Mouse (Mus musculus): Measurements from ENCODE around the gene Clip2. TPM values are rescaled to one million over a fixed set of nuclear protein-coding genes. Genes with fewer than 3 reads are reported as not detected.

The Clip2 gene
- total and polyA plus RNA-seq, 3 experiments: 3.5 to 7.4 TPM; not detected in 1

GRCm38 (mm10) chr5:134445208-134445831 is 106.9 kb downstream of the Clip2 start:
- Histone ChIP-seq H3K36me3 (ENCODE audit: control insufficient read depth in 1 of 2, insufficient read depth in 2 of 2, low read length in 2 of 2) (no peaks in the 10 kb centered on the region), H3K4me3 (ENCODE audit: control insufficient read depth in 1 of 2, insufficient read depth in 1 of 2, low read depth in 2 of 2, low read length in 2 of 2) (no peak overlapping the region), H3K4me1 (ENCODE audit: control insufficient read depth in 1 of 2, insufficient read depth in 2 of 2, low read length in 2 of 2) (no peaks in the 10 kb centered on the region), H3K27me3 (ENCODE audit: control insufficient read depth in 1 of 2, insufficient read depth in 2 of 2, low read length in 2 of 2) (no peaks in the 10 kb centered on the region), H3K9ac (ENCODE audit: control insufficient read depth, low read depth, low read length, poor library complexity, severe bottlenecking) (no peak overlapping the region), H3K27ac (ENCODE audit: control insufficient read depth, low read depth, low read length) (no peak overlapping the region), H3K9me3 (replicated peaks; ENCODE audit: insufficient read depth, low read length) (no peaks in the 10 kb centered on the region), H3K79me2 (ENCODE audit: control insufficient read depth, insufficient read depth, low read length, poor library complexity) (peaks cover 4% of the 10 kb centered on the region; the same call in 1 of the 2 replicates)
- DNase-seq (ENCODE audit: low read depth, low spot score): no peak
- no peak for TF ChIP-seq ZKSCAN1 (IDR thresholded peaks at IDR 0.05; ENCODE audit: low read depth, low read length)
- no peak for TF ChIP-seq HCFC1 (IDR thresholded peaks at IDR 0.05; ENCODE audit: low read depth, low read length)
- TF ChIP-seq EP300 (IDR thresholded peaks at IDR 0.05; ENCODE audit: low read depth in 1 of 2, low read length in 2 of 2): no peak
- TF ChIP-seq SIN3A (IDR thresholded peaks at IDR 0.05; ENCODE audit: low read length): no peak
- no peak for TF ChIP-seq MAX (IDR thresholded peaks at IDR 0.05; ENCODE audit: low read length)
- no peak for TF ChIP-seq CTCF (IDR thresholded peaks at IDR 0.05 in 2 of 3, conservative IDR thresholded peaks at IDR 0.05 in 1 of 3; ENCODE audit: control insufficient read depth in 1 of 3, insufficient read depth in 1 of 3, low read depth in 2 of 3, low read length in 3 of 3, poor library complexity in 1 of 3, severe bottlenecking in 1 of 3)
- no peak for TF ChIP-seq ZC3H11A (IDR thresholded peaks at IDR 0.05; ENCODE audit: low read depth, low read length)
- TF ChIP-seq POLR2AphosphoS5 (IDR thresholded peaks at IDR 0.05; ENCODE audit: borderline replicate concordance, low read depth, low read length): no peak
- TF ChIP-seq MYC (IDR thresholded peaks at IDR 0.05; ENCODE audit: low read depth, low read length): no peak
- TF ChIP-seq USF2 (IDR thresholded peaks at IDR 0.05; ENCODE audit: borderline replicate concordance in 1 of 2, insufficient read depth in 1 of 2, low read depth in 1 of 2, low read length in 2 of 2): no peak
- TF ChIP-seq E2F4 (IDR thresholded peaks at IDR 0.05; ENCODE audit: borderline replicate concordance, low read depth, low read length): no peak
- TF ChIP-seq RCOR1 (IDR thresholded peaks at IDR 0.05; ENCODE audit: low read depth, low read length): no peak
- TF ChIP-seq GATA1 (IDR thresholded peaks at IDR 0.05; ENCODE audit: low read depth, low read length): no peak
- TF ChIP-seq MAFK (IDR thresholded peaks at IDR 0.05; ENCODE audit: borderline replicate concordance, low read depth, low read length): no peak
- no peak for TF ChIP-seq ELF1 (IDR thresholded peaks at IDR 0.05; ENCODE audit: low read depth, low read length)
- no peak for TF ChIP-seq MXI1 (IDR thresholded peaks at IDR 0.05; ENCODE audit: low read depth, low read length)
- no peak for TF ChIP-seq TCF12 (IDR thresholded peaks at IDR 0.05; ENCODE audit: low read depth, low read length)
- no peak for TF ChIP-seq JUND (IDR thresholded peaks at IDR 0.05; ENCODE audit: low read depth, low read length)
- no peak for TF ChIP-seq TAL1 (IDR thresholded peaks at IDR 0.05; ENCODE audit: low read length)

- H3K27me3 ChIP-seq (ENCODE audit: control insufficient read depth in 1 of 2, insufficient read depth in 2 of 2, low read length in 2 of 2): no peaks in the 10 kb centered on the region
- H3K9ac ChIP-seq (ENCODE audit: control insufficient read depth, low read depth, low read length, poor library complexity, severe bottlenecking): no peak overlapping the region
- peaks cover 2% of the 10 kb centered on the region; the same call in 1 of the 2 replicates for H3K79me2 ChIP-seq (ENCODE audit: control insufficient read depth, insufficient read depth, low read length, poor library complexity)
- H3K36me3 ChIP-seq (ENCODE audit: control insufficient read depth in 1 of 2, insufficient read depth in 2 of 2, low read length in 2 of 2): no peaks in the 10 kb centered on the region
- no peak overlapping the region for H3K4me3 ChIP-seq (ENCODE audit: control insufficient read depth in 1 of 2, insufficient read depth in 1 of 2, low read depth in 2 of 2, low read length in 2 of 2)
- TF ChIP-seq JUND (IDR thresholded peaks at IDR 0.05; ENCODE audit: low read depth, low read length) (no peak), ZC3H11A (IDR thresholded peaks at IDR 0.05; ENCODE audit: low read depth, low read length) (no peak), EP300 (IDR thresholded peaks at IDR 0.05; ENCODE audit: low read depth in 1 of 2, low read length in 2 of 2) (no peak), ETS1 (IDR thresholded peaks at IDR 0.05; ENCODE audit: low read depth, low read length) (no peak), GATA1 (IDR thresholded peaks at IDR 0.05; ENCODE audit: low read depth, low read length) (no peak), POLR2AphosphoS5 (IDR thresholded peaks at IDR 0.05; ENCODE audit: borderline replicate concordance, low read depth, low read length) (no peak)
- no peaks in the 10 kb centered on the region for H3K9me3 ChIP-seq (replicated peaks; ENCODE audit: insufficient read depth, low read length)
- no peak for DNase-seq (ENCODE audit: low read depth, low spot score)
- H3K27ac ChIP-seq (ENCODE audit: control insufficient read depth, low read depth, low read length): no peak overlapping the region
- no peaks in the 10 kb centered on the region for H3K4me1 ChIP-seq (ENCODE audit: control insufficient read depth in 1 of 2, insufficient read depth in 2 of 2, low read length in 2 of 2)
Measured at GRCm38 (mm10) chr5:134444473-134444872, 107.8 kb downstream of the Clip2 start.

Data from MEL (cell line).